In the genomic region with DNA sequence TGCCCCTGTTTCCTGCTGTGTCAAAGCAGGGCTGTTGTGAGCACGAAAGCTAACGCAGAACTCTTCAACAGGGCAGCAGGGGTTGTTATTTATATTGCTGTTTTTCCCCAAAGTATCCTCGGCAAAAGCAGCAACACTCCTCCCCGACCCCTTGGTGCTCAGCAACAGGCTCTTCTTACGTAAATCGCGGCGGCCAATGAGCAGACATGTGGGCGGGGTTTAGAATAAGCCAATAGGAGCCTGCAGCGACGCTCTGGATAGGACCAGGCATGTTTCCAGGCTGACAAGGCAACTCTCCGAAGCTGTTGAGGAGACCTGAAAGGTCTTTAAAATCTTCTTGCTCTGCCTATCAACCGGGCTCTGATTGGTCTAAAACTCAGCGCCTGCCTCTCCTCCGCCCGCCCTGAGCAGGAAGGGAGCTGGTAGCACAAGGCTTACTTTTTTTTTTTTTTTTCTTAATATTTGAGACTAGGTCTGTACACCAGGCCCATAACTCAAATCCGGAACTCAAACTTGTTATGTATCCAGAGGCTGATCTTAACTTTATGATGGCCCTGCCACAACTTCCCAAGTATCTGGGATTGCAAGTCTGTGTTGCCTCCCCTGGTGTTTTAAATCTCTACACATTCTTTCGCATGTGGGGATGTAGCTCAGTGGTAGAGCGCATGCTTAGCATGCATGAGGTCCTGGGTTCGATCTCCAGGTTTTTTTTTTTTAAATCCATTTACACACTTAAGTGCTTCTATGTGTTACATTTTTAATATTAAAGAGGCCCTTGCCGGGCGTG, we compare ENCODE assay signal across 8 mouse cellular contexts. TPM values are rescaled to one million over a fixed set of nuclear protein-coding genes. Genes with fewer than 3 reads are reported as not detected.
A peak's percentile ranks its signal among the peaks of the same experiment; 100 is the strongest.
DNase-seq lines count a peak whose midpoint lies in the region; ATAC-seq and TF ChIP-seq lines count a peak whose summit lies in the region.

No protein-coding gene starts in this region.

- TF ChIP-seq CTCF in gastrocnemius, adult 2 months (IDR thresholded peaks at IDR 0.05): no peak

- H3K4me1 ChIP-seq in megakaryocyte, embryonic 14.5 days: peaks cover 36% of the 10 kb centered on the region

- ATAC-seq in common myeloid progenitor, adult 5-6 weeks (replicated peaks; ENCODE audit: low read depth, poor library complexity, severe bottlenecking): peak; percentile 91

- H3K27me3 ChIP-seq in megakaryocyte, embryonic 14.5 days (replicated peaks): no peaks in the 10 kb centered on the region

- peak overlapping the region; percentile 97 for H3K27ac ChIP-seq in gastrocnemius, adult 2 months

- intact Hi-C loops in gastrocnemius, adult 2 months (cut with DNase I): loop anchor here (10.0 kb wide), 1 partner anchor 241 kb away; the partner anchor contains the start of gene Taf12

- H3K36me3 ChIP-seq in megakaryocyte, embryonic 14.5 days (replicated peaks; ENCODE audit: low read length): no peaks in the 10 kb centered on the region

- no peaks in the 10 kb centered on the region for H3K9me3 ChIP-seq in megakaryocyte, embryonic 14.5 days

- H3K4me3 ChIP-seq in gastrocnemius, adult 2 months: peak overlapping the region; percentile 76
- H3K4me3 ChIP-seq in megakaryocyte, embryonic 14.5 days (replicated peaks): peak overlapping the region; percentile 94

- peak; percentile 99 for DNase-seq in ZHBTc4 (ENCODE audit: low read depth, low spot score)
- peak; percentile 95 for DNase-seq in gastrocnemius, adult 2 months
- DNase-seq in hindlimb bud, embryonic 11.5 days (ENCODE audit: extremely low spot score, low read depth, low spot score): peak; percentile 88
- peak; percentile 60 to 94 for DNase-seq in left cerebral cortex, adult 8-10 months (ENCODE audit: low spot score in 2 of 2)
- DNase-seq in right cerebral cortex, postnatal 10 days (ENCODE audit: low spot score in 2 of 2): peak; percentile 96 to 98
- peak; percentile 83 to 93 for DNase-seq in urinary bladder, postnatal 36 days (ENCODE audit: low spot score in 2 of 2)

RNA-seq across cellular contexts. Expression of gene Sesn2, which starts 5.3 kb away (rescaled TPM):
- total RNA-seq in common myeloid progenitor, adult 5-6 weeks (2017): 1.6 and 3.2 TPM in 2 replicates
- 1 to 10 TPM; 1.5 to 2.1 TPM for total RNA-seq in gastrocnemius, adult 2 months (2021)
- total RNA-seq in left cerebral cortex, adult 8-10 months (2022): 10 to 100 TPM in 2 of 4 experiments, 1 to 10 TPM in 2; 9.7 to 12.3 (median 10.1) TPM
- polyA plus RNA-seq in megakaryocyte, embryonic 14.5 days (2012; ENCODE audit: insufficient read depth, low replicate concordance): 23.7 and 27.2 TPM in 2 replicates

RNA-seq across cellular contexts. Expression of gene Atpif1, which starts 17.9 kb away (rescaled TPM):
- 1,728 and 2,046 TPM in 2 replicates for total RNA-seq in common myeloid progenitor, adult 5-6 weeks (2017)
- total RNA-seq in gastrocnemius, adult 2 months (2021): 10 to 100 TPM; 41.0 to 60.0 TPM
- total RNA-seq in left cerebral cortex, adult 8-10 months (2022): 100 to 1,000 TPM; 377 to 510 (median 435) TPM
- 55.6 and 352 TPM in 2 replicates for polyA plus RNA-seq in megakaryocyte, embryonic 14.5 days (2012; ENCODE audit: insufficient read depth, low replicate concordance)

RNA-seq across cellular contexts. Expression of gene Dnajc8, which starts 19.8 kb away (rescaled TPM):
- total RNA-seq in common myeloid progenitor, adult 5-6 weeks (2017): 412 and 457 TPM in 2 replicates
- 10 to 100 TPM; 47.2 to 59.3 TPM for total RNA-seq in gastrocnemius, adult 2 months (2021)
- 100 to 1,000 TPM in 2 of 4 experiments, 10 to 100 TPM in 2; 97.8 to 114 (median 101) TPM for total RNA-seq in left cerebral cortex, adult 8-10 months (2022)
- polyA plus RNA-seq in megakaryocyte, embryonic 14.5 days (2012; ENCODE audit: insufficient read depth, low replicate concordance): 96.7 and 198 TPM in 2 replicates

RNA-seq across cellular contexts. Expression of gene Ptafr, which starts 48.3 kb away (rescaled TPM):
- 2.1 TPM in 2 replicates for total RNA-seq in common myeloid progenitor, adult 5-6 weeks (2017)
- total RNA-seq in gastrocnemius, adult 2 months (2021): under 1 TPM; 0.56 to 0.98 TPM
- total RNA-seq in left cerebral cortex, adult 8-10 months (2022): 1 to 10 TPM; 1.1 to 3.0 (median 1.8) TPM
- polyA plus RNA-seq in megakaryocyte, embryonic 14.5 days (2012; ENCODE audit: insufficient read depth, low replicate concordance): 3.1 TPM in 1 of 2 replicates, not detected in the other

RNA-seq across cellular contexts. Expression of gene Med18, which starts 51.8 kb away (rescaled TPM):
- 16.4 and 17.8 TPM in 2 replicates for total RNA-seq in common myeloid progenitor, adult 5-6 weeks (2017)
- 1 to 10 TPM; 2.9 to 3.3 TPM for total RNA-seq in gastrocnemius, adult 2 months (2021)
- total RNA-seq in left cerebral cortex, adult 8-10 months (2022): 10 to 100 TPM in 2 of 4 experiments, 1 to 10 TPM in 2; 9.2 to 12.0 (median 9.8) TPM
- polyA plus RNA-seq in megakaryocyte, embryonic 14.5 days (2012; ENCODE audit: insufficient read depth, low replicate concordance): 2.3 and 2.7 TPM in 2 replicates

Comparison
In these comparisons a context has a peak if more than half of its experiments do, and no peak if none do; other contexts are left out.
1. Peak in every context shown above with its lines: DNase-seq, ATAC-seq, H3K4me3 ChIP-seq and H3K27ac ChIP-seq.
2. RNA of gene Atpif1, which starts 17.9 kb away (total RNA-seq): 1,728 to 2,046 TPM in common myeloid progenitor, adult 5-6 weeks and 377 to 510 TPM in left cerebral cortex, adult 8-10 months; 41.0 to 60.0 TPM in gastrocnemius, adult 2 months; every median in the first group is over 4 times any median in the second.